Mouse (Mus musculus) liver, embryonic 11.5 days (tissue): ENCODE results near the gene Olfr1058. TPM values are rescaled to one million over a fixed set of nuclear protein-coding genes. Genes with fewer than 3 reads are reported as not detected.

Experiments used
- ATAC-seq: fragments of 200-750 bp; cut with Nextera tagmentation; replicated peaks from 2 replicates; pipeline ENCODE4 v1.8.0; 2017; ENCODE audit warnings: moderate number of reproducible peaks, mild to moderate bottlenecking, moderate TSS enrichment, moderate library complexity; ENCODE audit not compliant: low FRiP score
- DNase-seq: peaks from one replicate; pipeline ENCODE4 v3.0.0-alpha.2; 2017; ENCODE audit warnings: low spot score
- H3K27ac ChIP-seq: fragments of 300-500 bp; sonication (generic); 2 replicates; pipeline ENCODE4 v1.5.1; 2014; ENCODE audit warnings: mild to moderate bottlenecking, low read depth, low read length, control low read depth
- H3K27me3 ChIP-seq: fragments of 300-500 bp; sonication (generic); replicated peaks from 2 replicates; pipeline ENCODE4 v1.6.1; 2014; ENCODE audit warnings: low read length, mixed read lengths; ENCODE audit not compliant: control insufficient read depth, insufficient read depth
- H3K36me3 ChIP-seq: fragments of 300-500 bp; sonication (generic); 2 replicates; pipeline ENCODE4 v1.6.1; 2014; ENCODE audit warnings: mild to moderate bottlenecking, low read length, moderate library complexity, mixed read lengths; ENCODE audit not compliant: control insufficient read depth, insufficient read depth
- H3K4me1 ChIP-seq: fragments of 300-500 bp; sonication (generic); replicated peaks from 2 replicates; pipeline ENCODE4 v1.6.1; 2014; ENCODE audit warnings: low read length, mixed read lengths; ENCODE audit not compliant: control insufficient read depth, insufficient read depth
- H3K4me2 ChIP-seq: fragments of 300-500 bp; sonication (generic); 2 replicates; pipeline ENCODE4 v1.6.1; 2014; ENCODE audit warnings: mild to moderate bottlenecking, control low read depth, moderate library complexity
- H3K4me3 ChIP-seq: fragments of 300-500 bp; sonication (generic); 2 replicates; pipeline ENCODE4 v1.5.1; 2014; ENCODE audit warnings: low read depth, low read length, control low read depth
- H3K9ac ChIP-seq: fragments of 300-500 bp; sonication (generic); 2 replicates; pipeline ENCODE4 v1.6.1; 2014; ENCODE audit warnings: low read depth, low read length, control low read depth
- H3K9me3 ChIP-seq: fragments of 300-500 bp; sonication (generic); 2 replicates; pipeline ENCODE4 v1.6.1; 2016; ENCODE audit warnings: low read length, inconsistent platforms, mixed read lengths; ENCODE audit not compliant: control insufficient read depth
- WGBS: fragments of 180-500 bp; shearing (Covaris S2); extraction: QIAGEN DNeasy Blood & Tissue Kit; methylation state at CpG from one replicate; pipeline ENCODE4 v1.1.7; 2014; 5-methylcytosine and 5-hydroxymethylcytosine counted together
- polyA plus RNA-seq: library from polyadenylated mRNA; unstranded; fragments of >200 nt; fragmentation: Nextera tagmentation; extraction: Ambion mirVana; gene quantifications from 2 replicates; pipeline ENCODE4 v1.2.1, GENCODE M21; 2014

Olfr1058 gene
- polyA plus RNA-seq, 1 experiment from 2014 or later: not detected

GRCm38 (mm10) chr2:86350184-86350583 lies 38.2 kb downstream of the Olfr1058 start, which contains the start of gene Olfr1055:
Gene Olfr1055, minus strand, starts transcription at chr2:86350284.
- WGBS: 89% methylated on average over 5 of the region's 5 CpGs

GRCm38 (mm10) chr2:86335333-86335732 lies 53.0 kb downstream of the Olfr1058 start, which contains the start of gene Olfr1054:
Gene Olfr1054, minus strand, starts transcription at chr2:86335433.
- H3K9me3 ChIP-seq: no peaks in the 10 kb centered on the region
- DNase-seq (no peak), ATAC-seq (no peak)
- H3K4me3 ChIP-seq: no peak within 1 kb of the TSS
- H3K4me1 ChIP-seq: no peaks in the 10 kb centered on the region
- no peak within 1 kb of the TSS for H3K4me2 ChIP-seq
- H3K9ac ChIP-seq: no peak within 1 kb of the TSS
- no peaks in the 10 kb centered on the region for H3K36me3 ChIP-seq
- 89% methylated on average over 3 of the region's 3 CpGs for WGBS
- H3K27me3 ChIP-seq: no peaks in the 10 kb centered on the region
- H3K27ac ChIP-seq: no peak within 1 kb of the TSS

More at GRCm38 (mm10) chr2:86350184-86350583, 38.2 kb downstream of the Olfr1058 start, which contains the start of gene Olfr1055:
- Histone ChIP-seq H3K9me3 (no peaks in the 10 kb centered on the region), H3K4me1 (no peaks in the 10 kb centered on the region), H3K36me3 (no peaks in the 10 kb centered on the region), H3K4me3 (no peak within 1 kb of the TSS), H3K9ac (no peak within 1 kb of the TSS), H3K27me3 (no peaks in the 10 kb centered on the region), H3K27ac (no peak within 1 kb of the TSS), H3K4me2 (no peak within 1 kb of the TSS)
- ATAC-seq: no peak
- DNase-seq: no peak

Other genes with a start within 250 kb of the Olfr1058 start
- gene Olfr1040, start 241.8 kb downstream of the Olfr1058 start, polyA plus RNA-seq: not detected in 2 replicates
- not detected in 2 replicates for gene Olfr1042, start 226.7 kb downstream of the Olfr1058 start, polyA plus RNA-seq
- not detected in 2 replicates for gene Olfr1043, start 221.0 kb downstream of the Olfr1058 start, polyA plus RNA-seq
- not detected in 2 replicates for gene Olfr1044, start 210.7 kb downstream of the Olfr1058 start, polyA plus RNA-seq
- not detected in 2 replicates for gene Olfr52, start 202.9 kb downstream of the Olfr1058 start, polyA plus RNA-seq
- gene Olfr1045, start 185.6 kb downstream of the Olfr1058 start, polyA plus RNA-seq: not detected in 2 replicates
- gene Olfr1046, start 169.2 kb downstream of the Olfr1058 start, polyA plus RNA-seq: not detected in 2 replicates
- gene Olfr1047, start 157.2 kb downstream of the Olfr1058 start, polyA plus RNA-seq: not detected in 2 replicates
- gene Olfr1048, start 148.3 kb downstream of the Olfr1058 start, polyA plus RNA-seq: not detected in 2 replicates
- gene Olfr1049, start 130.2 kb downstream of the Olfr1058 start, polyA plus RNA-seq: not detected in 2 replicates
- not detected in 2 replicates for gene Olfr1051, start 109.5 kb downstream of the Olfr1058 start, polyA plus RNA-seq
- not detected in 2 replicates for gene Olfr1052, start 96.1 kb downstream of the Olfr1058 start, polyA plus RNA-seq
- not detected in 2 replicates for gene Olfr1053, start 73.3 kb downstream of the Olfr1058 start, polyA plus RNA-seq
- gene Olfr1054, start 53.1 kb downstream of the Olfr1058 start, polyA plus RNA-seq: not detected in 2 replicates
- gene Olfr1055, start 38.3 kb downstream of the Olfr1058 start, polyA plus RNA-seq: not detected in 2 replicates
- gene Olfr1056, start 26.1 kb downstream of the Olfr1058 start, polyA plus RNA-seq: not detected in 2 replicates
- gene Olfr1057, start 10.2 kb downstream of the Olfr1058 start, polyA plus RNA-seq: not detected in 2 replicates
- gene Olfr1061, start 25.5 kb upstream of the Olfr1058 start, polyA plus RNA-seq: not detected in 2 replicates
- gene Olfr1062, start 38.2 kb upstream of the Olfr1058 start, polyA plus RNA-seq: not detected in 2 replicates
- not detected in 2 replicates for gene Olfr1065, start 62.0 kb upstream of the Olfr1058 start, polyA plus RNA-seq
- not detected in 2 replicates for gene Olfr1066, start 67.7 kb upstream of the Olfr1058 start, polyA plus RNA-seq
- not detected in 2 replicates for gene Olfr228, start 98.8 kb upstream of the Olfr1058 start, polyA plus RNA-seq
- not detected in 2 replicates for gene Olfr1076, start 119.9 kb upstream of the Olfr1058 start, polyA plus RNA-seq
- not detected in 2 replicates for gene Olfr1079, start 153.9 kb upstream of the Olfr1058 start, polyA plus RNA-seq
- gene Olfr1080, start 169.7 kb upstream of the Olfr1058 start, polyA plus RNA-seq: not detected in 2 replicates
- gene Olfr1082, start 210.4 kb upstream of the Olfr1058 start, polyA plus RNA-seq: not detected in 2 replicates